Mouse (Mus musculus) midbrain, postnatal 0 days (tissue): Measurements from ENCODE around the gene Cacnb1. TPM values are rescaled to one million over a fixed set of nuclear protein-coding genes. Genes with fewer than 3 reads are reported as not detected.

Experiments used
- ATAC-seq: fragments of 200-750 bp; cut with Nextera tagmentation; 2 replicates; pipeline ENCODE4 v1.8.0; 2017; ENCODE audit warnings: moderate number of reproducible peaks, mild to moderate bottlenecking, moderate TSS enrichment, moderate library complexity; ENCODE audit not compliant: low FRiP score
- DNase-seq: peaks from one replicate; pipeline ENCODE4 v3.0.0-alpha.2; 2015; ENCODE audit warnings: low spot score
- H3K27ac ChIP-seq: fragments of 300-500 bp; sonication (generic); 2 replicates; pipeline ENCODE4 v1.5.1; 2014; ENCODE audit warnings: low read depth, mild to moderate bottlenecking, low read length, mixed read lengths
- H3K27me3 ChIP-seq: fragments of 300-500 bp; sonication (generic); 2 replicates; pipeline ENCODE4 v1.6.1; 2014; ENCODE audit warnings: low read length, control low read depth, mixed read lengths; ENCODE audit not compliant: insufficient read depth
- H3K36me3 ChIP-seq: fragments of 300-500 bp; sonication (generic); 2 replicates; pipeline ENCODE4 v1.6.1; 2014; ENCODE audit warnings: low read length, control low read depth, mixed read lengths; ENCODE audit not compliant: insufficient read depth
- H3K4me1 ChIP-seq: fragments of 300-500 bp; sonication (generic); 2 replicates; pipeline ENCODE4 v1.6.1; 2014; ENCODE audit warnings: mild to moderate bottlenecking, control low read depth, antibody characterized with exemption, low read length, mixed read lengths; ENCODE audit not compliant: insufficient read depth
- H3K4me2 ChIP-seq: fragments of 300-500 bp; sonication (generic); 2 replicates; pipeline ENCODE4 v1.6.1; 2014; ENCODE audit warnings: low read depth, mild to moderate bottlenecking, low read length, mixed read lengths; ENCODE audit not compliant: poor library complexity, severe bottlenecking
- H3K4me3 ChIP-seq: fragments of 300-500 bp; sonication (generic); 2 replicates; pipeline ENCODE4 v1.5.1; 2014; ENCODE audit warnings: low read depth, mild to moderate bottlenecking, low read length, moderate library complexity
- H3K9ac ChIP-seq: fragments of 300-500 bp; sonication (generic); replicated peaks from 2 replicates; pipeline ENCODE4 v1.6.1; 2014; ENCODE audit warnings: mild to moderate bottlenecking, low read length, moderate library complexity, mixed read lengths; ENCODE audit not compliant: poor library complexity, severe bottlenecking
- H3K9me3 ChIP-seq: fragments of 300-500 bp; sonication (generic); 2 replicates; pipeline ENCODE4 v1.6.1; 2016; ENCODE audit warnings: low read length, control low read depth
- CTCF ChIP-seq: IDR thresholded peaks from 2 replicates; pipeline ENCODE4 v1.5.1; 2016; ENCODE audit warnings: antibody characterized with exemption, mild to moderate bottlenecking
- WGBS: fragments of 180-500 bp; shearing (Covaris S2); extraction: QIAGEN DNeasy Blood & Tissue Kit; methylation state at CpG from one replicate; pipeline ENCODE4 v1.1.7; 2014; 5-methylcytosine and 5-hydroxymethylcytosine counted together
- polyA plus RNA-seq: library from polyadenylated mRNA; unstranded; fragments of >200 nt; fragmentation: Nextera tagmentation; extraction: Ambion mirVana; gene quantifications from 2 replicates; pipeline ENCODE4 v1.2.1, GENCODE M21; 2015
- total RNA-seq: library from RNA; depleted of rRNA; stranded (reverse); fragments of >200 nt; gene quantifications from 2 replicates; pipeline ENCODE4 v1.2.3, GENCODE M21; 2014

The Cacnb1 gene
- total and polyA plus RNA-seq, 2 experiments from 2014 or later: 63.2 to 96.4 TPM

GRCm38 (mm10) chr11:98047745-98048144, 24.9 kb upstream of the Cacnb1 start:
- H3K27ac ChIP-seq: no peak overlapping the region
- DNase-seq: peak; percentile 67
- WGBS: 58% methylated on average over 4 of the region's 4 CpGs
- no peak for TF ChIP-seq CTCF
- peaks cover 21% of the 10 kb centered on the region for H3K27me3 ChIP-seq
- H3K4me1 ChIP-seq: no peaks in the 10 kb centered on the region; the same call in 1 of the 2 replicates
- H3K4me2 ChIP-seq: no peak overlapping the region
- H3K36me3 ChIP-seq: no peaks in the 10 kb centered on the region
- ATAC-seq: no peak
- no peak overlapping the region for H3K9ac ChIP-seq
- no peaks in the 10 kb centered on the region for H3K9me3 ChIP-seq
- no peak overlapping the region for H3K4me3 ChIP-seq

- no peak for ATAC-seq
- 75% methylated on average over 1 of the region's 1 CpGs for WGBS
- no peak for TF ChIP-seq CTCF
- no peaks in the 10 kb centered on the region for H3K4me1 ChIP-seq
- no peak overlapping the region for H3K4me3 ChIP-seq
- H3K4me2 ChIP-seq: no peak overlapping the region
- no peak overlapping the region for H3K27ac ChIP-seq
- H3K9ac ChIP-seq: no peak overlapping the region
- no peak for DNase-seq
- no peaks in the 10 kb centered on the region for H3K9me3 ChIP-seq
- H3K27me3 ChIP-seq: peaks cover 12% of the 10 kb centered on the region
- H3K36me3 ChIP-seq: no peaks in the 10 kb centered on the region
Measured at GRCm38 (mm10) chr11:98046466-98046865, 23.6 kb upstream of the Cacnb1 start.

DNA sequence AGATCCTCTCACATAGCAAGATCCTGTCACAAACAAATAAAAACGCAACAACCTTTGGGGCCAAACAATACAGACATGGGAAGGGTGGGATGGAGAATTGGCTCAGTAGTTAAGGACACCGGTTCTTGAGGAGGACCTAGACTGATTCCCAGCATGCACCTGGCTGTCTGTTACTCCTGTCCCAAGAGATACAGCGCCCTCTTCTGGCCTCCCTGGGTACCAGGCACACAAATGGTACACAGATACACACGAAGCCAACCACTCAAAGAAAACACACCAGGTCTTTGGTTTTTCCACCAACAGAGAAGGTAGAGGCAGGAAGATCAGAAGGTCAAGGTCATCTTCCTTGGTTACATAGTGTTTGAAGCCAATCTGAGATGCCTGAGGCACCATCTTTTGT, 22.8 kb upstream of the Cacnb1 start:
- Histone ChIP-seq H3K9me3 (no peaks in the 10 kb centered on the region), H3K36me3 (no peaks in the 10 kb centered on the region), H3K4me2 (no peak overlapping the region), H3K4me3 (no peak overlapping the region), H3K27ac (no peak overlapping the region), H3K9ac (no peak overlapping the region), H3K27me3 (peaks cover 4% of the 10 kb centered on the region; the same call in 1 of the 2 replicates), H3K4me1 (no peaks in the 10 kb centered on the region)
- DNase-seq (no peak), ATAC-seq (no peak)
- 72% methylated on average over 4 of the region's 4 CpGs for WGBS
- peak; percentile 17; the same call in 1 of the 2 replicates for TF ChIP-seq CTCF

GRCm38 (mm10) chr11:98044074-98044473, 21.2 kb upstream of the Cacnb1 start:
- Histone ChIP-seq H3K4me2 (no peak overlapping the region), H3K27me3 (no peaks in the 10 kb centered on the region), H3K9ac (no peak overlapping the region), H3K4me3 (no peak overlapping the region), H3K9me3 (no peaks in the 10 kb centered on the region), H3K4me1 (no peaks in the 10 kb centered on the region), H3K27ac (no peak overlapping the region), H3K36me3 (no peaks in the 10 kb centered on the region)
- TF ChIP-seq CTCF: no peak
- WGBS: 71% methylated on average over 5 of the region's 5 CpGs
- ATAC-seq (no peak), DNase-seq (no peak)

- Histone ChIP-seq H3K4me2 (no peak overlapping the region), H3K36me3 (no peaks in the 10 kb centered on the region), H3K4me1 (no peaks in the 10 kb centered on the region), H3K9me3 (no peaks in the 10 kb centered on the region), H3K27ac (no peak overlapping the region), H3K4me3 (no peak overlapping the region), H3K9ac (no peak overlapping the region), H3K27me3 (no peaks in the 10 kb centered on the region)
- WGBS: 83% methylated on average over 6 of the region's 6 CpGs
- ATAC-seq (no peak), DNase-seq (no peak)
- TF ChIP-seq CTCF: no peak
Measured at GRCm38 (mm10) chr11:98042741-98043140, 19.9 kb upstream of the Cacnb1 start.

DNA sequence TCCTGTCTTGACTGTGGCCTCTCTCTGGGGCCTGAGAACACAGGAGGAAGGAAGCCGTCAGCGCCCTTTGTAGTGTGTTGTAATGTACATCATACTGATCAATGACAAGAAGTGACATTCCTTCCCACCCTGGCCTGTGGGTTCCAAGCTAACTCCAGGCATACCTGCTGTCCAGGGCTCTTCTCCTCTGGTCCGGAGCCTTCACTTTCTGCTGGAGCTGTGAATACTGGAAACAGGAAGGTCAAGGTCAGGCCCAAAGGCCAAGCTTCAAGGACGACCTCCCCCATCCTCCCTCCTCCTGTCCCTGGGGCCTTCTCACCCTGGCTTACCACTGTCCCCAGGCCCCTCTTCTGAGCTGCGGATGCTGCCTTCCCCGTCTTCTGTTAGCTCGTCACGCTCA, 18.1 kb upstream of the Cacnb1 start:
- ATAC-seq (no peak), DNase-seq (no peak)
- no peak overlapping the region for H3K27ac ChIP-seq
- no peaks in the 10 kb centered on the region for H3K9me3 ChIP-seq
- no peak overlapping the region for H3K4me3 ChIP-seq
- H3K4me1 ChIP-seq: 0 out of 2 replicates have a peak, but pooled peaks cover 4% of the 10 kb centered on the region
- no peak overlapping the region for H3K9ac ChIP-seq
- no peaks in the 10 kb centered on the region for H3K36me3 ChIP-seq
- H3K27me3 ChIP-seq: no peaks in the 10 kb centered on the region
- 71% methylated on average over 8 of the region's 8 CpGs for WGBS
- no peak for TF ChIP-seq CTCF
- no peak overlapping the region for H3K4me2 ChIP-seq
